Mouse (Mus musculus): ENCODE measurements at regions not wholly inside any gene's neighbourhood (a gene's known extent, or its start where the extent isn't known, plus 50 kb on each side); places are given as distances from the start of the nearest gene placed in this dataset.

GRCm38 (mm10) chr1:119173030-119173756 is 119.8 kb upstream of the Gli2 start:
- no peak for TF ChIP-seq CTCF (IDR thresholded peaks at IDR 0.05; ENCODE audit: borderline replicate concordance, extremely low read depth, insufficient read depth, insufficient read length)
- TF ChIP-seq POLR2A (IDR thresholded peaks at IDR 0.05; ENCODE audit: borderline replicate concordance, extremely low read depth, insufficient read depth, insufficient read length, poor library complexity, severe bottlenecking), result no peak

All from brain, embryonic 14.5 days (tissue).